Mouse (Mus musculus): Measurements from ENCODE around the gene Stag1. TPM values are rescaled to one million over a fixed set of nuclear protein-coding genes. Genes with fewer than 3 reads are reported as not detected.

Stag1 gene
- total RNA-seq, 2 experiments from 2014 or later = 67.6 to 69.7 TPM

DNA sequence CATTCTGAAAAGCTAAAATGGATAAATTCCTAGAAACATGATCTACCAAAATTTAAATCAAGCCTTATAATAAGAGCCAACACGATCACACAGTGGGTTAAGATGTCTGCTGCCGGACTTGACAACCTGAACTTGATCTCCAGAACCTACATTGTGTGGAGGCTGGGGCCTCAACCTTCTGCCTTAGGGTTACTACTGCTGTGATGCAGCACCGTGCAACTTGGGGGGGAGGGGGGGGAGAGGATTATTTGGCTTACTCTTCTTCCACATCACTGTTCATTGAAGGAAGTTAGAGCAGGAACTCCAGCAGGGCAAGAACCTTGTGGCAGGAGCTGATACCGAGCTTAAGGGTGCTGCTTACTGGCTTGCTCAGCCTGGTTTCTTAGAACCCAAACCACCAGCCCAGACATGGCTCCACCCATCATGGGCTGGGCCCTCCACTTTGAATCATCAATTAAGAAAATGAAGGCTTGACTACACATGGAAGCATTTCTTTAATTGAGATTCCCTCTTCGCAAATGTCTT is 365.4 kb downstream of the Stag1 start:
- TF ChIP-seq CTCF (conservative IDR thresholded peaks at IDR 0.05) = no peak

GRCm38 (mm10) chr9:100963428-100963912 is 365.9 kb downstream of the Stag1 start:
- TF ChIP-seq CTCF (conservative IDR thresholded peaks at IDR 0.05) = no peak
- DNase-seq (ENCODE audit: low spot score in 2 of 2) = no peak
- no peak overlapping the region for H3K27ac ChIP-seq
- no peak overlapping the region for H3K4me3 ChIP-seq

More for the DNA sequence above, 365.4 kb downstream of the Stag1 start:
- DNase-seq (ENCODE audit: low spot score in 2 of 2) = no peak
- no peak overlapping the region for H3K4me3 ChIP-seq
- no peak overlapping the region for H3K27ac ChIP-seq

- TF ChIP-seq CTCF (conservative IDR thresholded peaks at IDR 0.05) = no peak
- Histone ChIP-seq H3K27ac (no peak overlapping the region), H3K4me3 (no peak overlapping the region)
- no peak for DNase-seq (ENCODE audit: low spot score in 2 of 2)
These were observed 366.5 kb downstream of the Stag1 start for GRCm38 (mm10) chr9:100964106-100964505.

- Histone ChIP-seq H3K27ac (no peak overlapping the region), H3K4me3 (no peak overlapping the region)
- TF ChIP-seq CTCF (conservative IDR thresholded peaks at IDR 0.05) = no peak
- DNase-seq (ENCODE audit: low spot score in 2 of 2) = no peak
These were observed 371.9 kb downstream of the Stag1 start for GRCm38 (mm10) chr9:100969461-100969860.

DNA sequence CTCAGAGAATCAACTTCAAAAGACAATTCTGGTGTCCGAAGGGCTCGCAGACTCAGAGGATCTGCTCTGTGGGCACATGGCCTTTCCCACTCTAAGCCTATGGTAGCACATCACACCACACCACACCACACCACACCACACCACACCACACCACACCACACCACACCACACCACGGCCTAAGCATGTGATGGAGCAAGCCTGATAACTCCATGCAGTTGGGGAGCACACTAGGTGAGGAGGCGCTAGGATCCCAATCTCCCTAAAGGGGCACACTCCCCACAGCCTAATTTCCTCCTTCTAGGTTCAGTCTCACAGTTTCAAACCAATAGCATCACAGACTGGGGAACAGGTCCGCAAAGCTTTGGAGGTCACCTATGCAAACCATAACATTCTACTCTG is 381.1 kb downstream of the Stag1 start:
- H3K4me3 ChIP-seq = no peak overlapping the region
- no peak for DNase-seq (ENCODE audit: low spot score in 2 of 2)
- H3K27ac ChIP-seq = no peak overlapping the region
- no peak for TF ChIP-seq CTCF (conservative IDR thresholded peaks at IDR 0.05)

DNA sequence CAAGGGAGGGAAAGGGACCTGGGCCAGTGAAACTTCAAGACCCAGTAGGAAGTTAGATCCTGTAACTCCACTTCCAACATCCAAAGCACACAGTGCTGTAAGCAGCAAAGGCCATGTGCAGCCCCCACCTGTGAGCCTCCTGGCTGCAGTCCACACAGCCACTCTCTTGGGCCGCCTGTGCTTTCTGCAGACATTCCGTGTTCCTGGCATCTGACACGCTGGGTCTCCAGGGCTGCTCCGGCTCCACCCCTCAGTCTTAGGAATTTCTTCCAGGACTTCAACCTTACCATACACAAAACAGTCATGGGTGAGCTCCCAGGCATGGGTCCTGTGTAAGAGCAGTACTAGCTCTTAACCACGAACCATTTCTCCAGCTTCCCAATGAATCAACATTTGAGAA is 381.7 kb downstream of the Stag1 start:
- TF ChIP-seq CTCF (conservative IDR thresholded peaks at IDR 0.05) = no peak
- Histone ChIP-seq H3K4me3 (no peak overlapping the region), H3K27ac (no peak overlapping the region)
- DNase-seq (ENCODE audit: low spot score in 2 of 2) = no peak

DNA sequence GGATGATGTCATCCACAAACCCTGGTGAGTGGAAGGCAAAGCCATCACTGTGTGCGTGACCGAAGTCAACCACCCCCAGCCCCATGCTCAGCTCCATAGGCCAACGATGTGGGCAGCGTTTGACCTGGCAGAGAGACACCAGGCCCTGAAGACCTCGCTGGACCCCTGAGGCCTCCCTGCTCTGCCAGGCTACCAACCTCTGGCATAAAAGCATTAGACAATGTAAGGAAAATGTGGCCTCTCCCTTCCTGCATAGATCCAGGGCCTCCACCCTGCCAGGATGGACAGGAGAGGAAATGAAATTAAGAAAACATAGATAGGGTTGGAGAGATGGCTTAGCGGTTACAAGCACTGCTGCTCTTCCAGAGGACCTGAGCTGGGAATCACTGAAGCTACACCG is 385.2 kb downstream of the Stag1 start:
- DNase-seq (ENCODE audit: low spot score in 2 of 2) = no peak
- H3K4me3 ChIP-seq = no peak overlapping the region
- no peak overlapping the region for H3K27ac ChIP-seq
- TF ChIP-seq CTCF (conservative IDR thresholded peaks at IDR 0.05) = no peak

- no peak for DNase-seq (ENCODE audit: low spot score in 2 of 2)
- no peak for TF ChIP-seq CTCF (conservative IDR thresholded peaks at IDR 0.05)
- no peak overlapping the region for H3K27ac ChIP-seq
- no peak overlapping the region for H3K4me3 ChIP-seq
These were observed 387.0 kb downstream of the Stag1 start for GRCm38 (mm10) chr9:100984381-100985310.

GRCm38 (mm10) chr9:100987006-100987405 is 389.4 kb downstream of the Stag1 start:
- TF ChIP-seq CTCF (conservative IDR thresholded peaks at IDR 0.05) = no peak
- Histone ChIP-seq H3K4me3 (no peak overlapping the region), H3K27ac (no peak overlapping the region)
- DNase-seq (ENCODE audit: low spot score in 2 of 2) = no peak

DNA sequence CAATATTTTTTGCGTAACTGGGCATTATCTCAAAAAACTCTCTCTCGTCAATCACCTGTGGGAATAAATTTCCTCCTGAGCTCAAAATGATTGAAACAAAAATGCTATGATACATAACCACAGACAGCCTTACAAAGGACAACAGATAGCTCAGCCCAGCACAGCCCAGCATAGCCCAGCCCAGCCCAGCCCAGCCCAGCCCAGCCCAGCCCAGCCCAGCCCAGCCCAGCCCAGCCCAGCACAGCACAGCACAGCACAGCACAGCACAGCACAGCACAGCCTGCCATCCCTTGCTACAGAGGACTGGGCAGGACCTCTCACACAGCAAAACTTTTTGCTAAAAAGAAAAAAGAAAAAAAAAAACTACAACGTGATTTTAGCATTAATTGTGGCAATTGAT is 390.3 kb downstream of the Stag1 start:
- no peak overlapping the region for H3K27ac ChIP-seq
- DNase-seq (ENCODE audit: low spot score in 2 of 2) = no peak
- no peak for TF ChIP-seq CTCF (conservative IDR thresholded peaks at IDR 0.05)
- no peak overlapping the region for H3K4me3 ChIP-seq

DNA sequence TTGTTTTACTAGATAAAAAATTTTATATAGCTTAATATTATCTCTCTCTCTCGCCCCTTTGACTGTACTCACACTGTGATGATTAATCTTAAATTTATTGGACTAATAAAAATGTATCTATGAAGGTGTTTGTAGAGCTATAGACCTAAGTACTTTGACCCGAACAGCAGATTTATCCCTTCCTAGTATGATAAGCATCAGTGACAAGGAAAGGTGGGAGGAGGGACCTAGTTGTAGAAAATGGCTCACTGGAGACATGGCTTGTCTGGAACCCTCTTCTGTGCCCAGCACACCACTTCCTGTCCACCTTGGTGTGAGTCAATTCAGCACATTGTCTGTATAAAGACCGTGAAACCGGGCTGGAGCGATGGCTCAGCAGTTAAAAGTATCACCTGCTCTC is 393.0 kb downstream of the Stag1 start:
- no peak for TF ChIP-seq CTCF (conservative IDR thresholded peaks at IDR 0.05)
- H3K4me3 ChIP-seq = no peak overlapping the region
- no peak overlapping the region for H3K27ac ChIP-seq

GRCm38 (mm10) chr9:100991321-100991720 is 393.7 kb downstream of the Stag1 start:
- H3K27ac ChIP-seq = no peak overlapping the region
- no peak overlapping the region for H3K4me3 ChIP-seq
- no peak for DNase-seq (ENCODE audit: low spot score in 2 of 2)
- no peak for TF ChIP-seq CTCF (conservative IDR thresholded peaks at IDR 0.05)

More for the DNA sequence above, 393.0 kb downstream of the Stag1 start:
- no peak for DNase-seq (ENCODE audit: low spot score in 2 of 2)

DNA sequence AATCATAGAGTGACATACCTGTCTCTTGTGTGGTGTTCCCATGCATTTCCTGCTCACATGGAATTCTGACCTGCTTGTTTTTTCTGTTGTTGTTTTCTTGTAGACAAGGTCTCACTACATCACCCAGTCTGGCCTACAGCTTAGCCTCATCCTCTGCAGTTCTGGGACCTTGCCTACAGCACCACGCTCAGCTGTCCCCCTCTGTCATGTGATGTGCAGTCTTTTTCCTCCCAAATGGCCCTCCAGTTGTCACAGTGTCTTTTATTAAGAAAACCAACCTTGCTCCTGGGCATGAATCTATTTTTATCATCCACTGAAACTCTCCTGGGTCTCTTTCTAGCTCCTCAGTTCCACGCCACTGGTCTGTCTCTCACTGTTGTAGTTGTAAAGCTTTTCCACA is 394.6 kb downstream of the Stag1 start:
- TF ChIP-seq CTCF (conservative IDR thresholded peaks at IDR 0.05) = no peak

DNA sequence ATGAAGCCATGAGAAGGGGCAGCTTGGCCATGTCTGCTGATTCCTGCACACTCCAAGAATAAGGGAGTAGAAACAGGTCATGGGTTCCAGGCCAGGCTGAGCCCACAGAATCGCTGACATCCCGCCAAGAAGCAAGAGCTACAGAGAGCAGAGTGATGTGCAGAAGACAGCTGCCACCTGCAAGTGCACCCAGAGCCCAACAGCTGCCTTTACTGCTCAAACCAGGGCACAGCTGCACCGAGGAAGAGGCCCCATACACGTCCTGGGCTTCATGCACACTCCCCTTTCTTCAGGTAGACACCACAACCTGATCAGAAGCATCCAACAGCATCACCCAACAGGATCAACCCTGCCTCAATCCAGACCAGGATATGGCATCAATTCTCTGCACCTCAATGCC is 396.3 kb downstream of the Stag1 start:
- Histone ChIP-seq H3K4me3 (no peak overlapping the region), H3K27ac (no peak overlapping the region)
- no peak for TF ChIP-seq CTCF (conservative IDR thresholded peaks at IDR 0.05)
- DNase-seq (ENCODE audit: low spot score in 2 of 2) = no peak

More for the DNA sequence above, 394.6 kb downstream of the Stag1 start:
- H3K4me3 ChIP-seq = no peak overlapping the region
- DNase-seq (ENCODE audit: low spot score in 2 of 2) = no peak
- H3K27ac ChIP-seq = no peak overlapping the region
